Mouse (Mus musculus) forebrain, postnatal 0 days (tissue): ENCODE measurements around the gene Myh6. TPM values are rescaled to one million over a fixed set of nuclear protein-coding genes. Genes with fewer than 3 reads are reported as not detected.
A peak's percentile ranks its signal among the peaks of the same experiment; 100 is the strongest.
"Not testable (repeated sequence)": the region's sequence is repeated elsewhere in the genome, so short reads cannot be mapped to it uniquely, and the experiment has no call there.

ENCODE experiments used
- ATAC-seq: fragments of 200-750 bp; cut with Nextera tagmentation; 2 replicates; pipeline ENCODE4 v1.8.0; 2017; ENCODE audit warnings: mild to moderate bottlenecking, moderate library complexity
- DNase-seq: peaks from one replicate; pipeline ENCODE4 v3.0.0-alpha.2; 2015
- H3K27ac ChIP-seq: fragments of 300-500 bp; sonication (generic); 2 replicates; pipeline ENCODE4 v1.5.1; 2014; ENCODE audit warnings: low read depth, mild to moderate bottlenecking, antibody characterized with exemption, low read length, moderate library complexity, mixed read lengths
- H3K27me3 ChIP-seq: fragments of 300-500 bp; sonication (generic); 2 replicates; pipeline ENCODE4 v1.6.1; 2014; ENCODE audit warnings: mild to moderate bottlenecking, low read length, mixed read lengths; ENCODE audit not compliant: insufficient read depth
- H3K36me3 ChIP-seq: fragments of 300-500 bp; sonication (generic); 2 replicates; pipeline ENCODE4 v1.6.1; 2014; ENCODE audit warnings: mild to moderate bottlenecking, moderate library complexity; ENCODE audit not compliant: insufficient read depth
- H3K4me1 ChIP-seq: fragments of 300-500 bp; sonication (generic); 2 replicates; pipeline ENCODE4 v1.6.1; 2014; ENCODE audit warnings: antibody characterized with exemption; ENCODE audit not compliant: insufficient read depth
- H3K4me2 ChIP-seq: fragments of 300-500 bp; sonication (generic); 2 replicates; pipeline ENCODE4 v1.6.1; 2014; ENCODE audit warnings: low read depth, mild to moderate bottlenecking, moderate library complexity
- H3K4me3 ChIP-seq: fragments of 300-500 bp; sonication (generic); 2 replicates; pipeline ENCODE4 v1.5.1; 2014; ENCODE audit warnings: low read depth, low read length, mixed read lengths
- H3K9ac ChIP-seq: fragments of 300-500 bp; sonication (generic); 2 replicates; pipeline ENCODE4 v1.6.1; 2014; ENCODE audit warnings: mild to moderate bottlenecking
- H3K9me3 ChIP-seq: fragments of 300-500 bp; sonication (generic); 2 replicates; pipeline ENCODE4 v1.6.1; 2016; ENCODE audit warnings: low read length
- CTCF ChIP-seq: sonication (generic); IDR thresholded peaks from 2 replicates; pipeline ENCODE4 v1.5.1; 2016; ENCODE audit warnings: antibody characterized with exemption, control low read depth, low read depth
- WGBS: fragments of 180-500 bp; shearing (Covaris S2); extraction: QIAGEN DNeasy Blood & Tissue Kit; methylation state at CpG from one replicate; pipeline ENCODE4 v1.1.7; 2014; 5-methylcytosine and 5-hydroxymethylcytosine counted together
- polyA plus RNA-seq: library from polyadenylated mRNA; unstranded; fragments of >200 nt; fragmentation: Nextera tagmentation; extraction: Ambion mirVana; gene quantifications from 2 replicates; pipeline ENCODE4 v1.2.1, GENCODE M21; 2015
- total RNA-seq: library from RNA; depleted of rRNA; stranded (reverse); fragments of >200 nt; gene quantifications from 2 replicates; pipeline ENCODE4 v1.2.3, GENCODE M21; 2014

Myh6 gene
- total and polyA plus RNA-seq, 2 experiments from 2014 or later = 2.3 to 5.8 TPM

- no peaks in the 10 kb centered on the region for H3K4me1 ChIP-seq
- no peak for ATAC-seq
- H3K4me2 ChIP-seq = no peak overlapping the region
- H3K27ac ChIP-seq = no peak overlapping the region
- no peak for DNase-seq
- no peak overlapping the region for H3K9ac ChIP-seq
- 78% methylated on average over 6 of the region's 6 CpGs for WGBS
- H3K27me3 ChIP-seq = no peaks in the 10 kb centered on the region
- H3K9me3 ChIP-seq = no peaks in the 10 kb centered on the region
- no peaks in the 10 kb centered on the region for H3K36me3 ChIP-seq
- H3K4me3 ChIP-seq = no peak overlapping the region
- no peak for TF ChIP-seq CTCF
These were observed 1.1 kb downstream of the Myh6 start for GRCm38 (mm10) chr14:54965631-54966030.

GRCm38 (mm10) chr14:54965044-54965443 is 1.7 kb downstream of the Myh6 start:
- Histone ChIP-seq H3K9ac (no peak overlapping the region), H3K36me3 (no peaks in the 10 kb centered on the region), H3K4me2 (no peak overlapping the region), H3K4me1 (no peaks in the 10 kb centered on the region), H3K4me3 (no peak overlapping the region), H3K27ac (no peak overlapping the region), H3K27me3 (no peaks in the 10 kb centered on the region), H3K9me3 (no peaks in the 10 kb centered on the region)
- TF ChIP-seq CTCF = no peak
- DNase-seq (no peak), ATAC-seq (no peak)
- 84% methylated on average over 15 of the region's 15 CpGs for WGBS

- H3K9me3 ChIP-seq = no peaks in the 10 kb centered on the region
- H3K36me3 ChIP-seq = no peaks in the 10 kb centered on the region
- no peak overlapping the region for H3K4me3 ChIP-seq
- ATAC-seq (no peak), DNase-seq (no peak)
- no peaks in the 10 kb centered on the region for H3K27me3 ChIP-seq
- no peaks in the 10 kb centered on the region for H3K4me1 ChIP-seq
- 89% methylated on average over 11 of the region's 11 CpGs for WGBS
- H3K27ac ChIP-seq = no peak overlapping the region
- no peak for TF ChIP-seq CTCF
- no peak overlapping the region for H3K4me2 ChIP-seq
- no peak overlapping the region for H3K9ac ChIP-seq
These were observed 3.0 kb downstream of the Myh6 start for GRCm38 (mm10) chr14:54963727-54964126.

GRCm38 (mm10) chr14:54962714-54963113 is 4.0 kb downstream of the Myh6 start:
- no peak for TF ChIP-seq CTCF
- Histone ChIP-seq H3K4me2 (no peak overlapping the region), H3K9ac (no peak overlapping the region), H3K9me3 (no peaks in the 10 kb centered on the region), H3K4me3 (no peak overlapping the region), H3K4me1 (no peaks in the 10 kb centered on the region), H3K27me3 (no peaks in the 10 kb centered on the region), H3K27ac (no peak overlapping the region), H3K36me3 (no peaks in the 10 kb centered on the region)
- ATAC-seq (no peak), DNase-seq (no peak)
- WGBS = 90% methylated on average over 7 of the region's 7 CpGs

- ATAC-seq (no peak), DNase-seq (no peak)
- H3K4me2 ChIP-seq = no peak overlapping the region
- TF ChIP-seq CTCF = no peak
- H3K9ac ChIP-seq = no peak overlapping the region
- 83% methylated on average over 5 of the region's 5 CpGs for WGBS
- no peaks in the 10 kb centered on the region for H3K36me3 ChIP-seq
- H3K4me1 ChIP-seq = no peaks in the 10 kb centered on the region
- H3K27ac ChIP-seq = no peak overlapping the region
- no peaks in the 10 kb centered on the region for H3K9me3 ChIP-seq
- H3K27me3 ChIP-seq = no peaks in the 10 kb centered on the region
- H3K4me3 ChIP-seq = no peak overlapping the region
These were observed 5.2 kb downstream of the Myh6 start for GRCm38 (mm10) chr14:54961487-54961886.

DNA sequence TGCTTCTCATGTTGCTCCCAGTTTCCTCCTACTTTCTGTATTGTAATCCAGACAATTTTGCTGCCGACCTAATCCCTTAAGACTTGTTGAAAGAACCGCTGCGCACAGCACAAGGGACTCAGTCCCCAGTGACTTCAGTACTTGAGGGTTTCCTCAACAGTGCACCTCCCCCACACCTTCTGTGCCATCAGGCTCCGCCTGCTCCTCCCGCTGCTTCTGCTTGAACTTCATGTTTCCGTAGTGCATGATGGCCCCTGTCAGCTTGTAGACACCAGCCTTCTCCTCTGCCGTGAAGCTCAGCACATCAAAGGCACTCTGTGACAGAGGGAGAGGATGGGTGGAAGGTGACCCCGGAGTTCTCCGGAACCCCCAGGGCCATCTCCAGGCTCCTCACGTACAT is 6.0 kb downstream of the Myh6 start:
- Histone ChIP-seq H3K36me3 (no peaks in the 10 kb centered on the region), H3K4me3 (no peak overlapping the region), H3K27me3 (no peaks in the 10 kb centered on the region), H3K27ac (no peak overlapping the region), H3K9ac (no peak overlapping the region), H3K4me1 (no peaks in the 10 kb centered on the region), H3K9me3 (no peaks in the 10 kb centered on the region), H3K4me2 (no peak overlapping the region)
- 70% methylated on average over 10 of the region's 10 CpGs for WGBS
- DNase-seq (peak; percentile 3), ATAC-seq (no peak)
- no peak for TF ChIP-seq CTCF

- not testable (repeated sequence) for ATAC-seq
These were observed 6.7 kb downstream of the Myh6 start for GRCm38 (mm10) chr14:54959853-54960613.

More at GRCm38 (mm10) chr14:54959853-54960613, 6.7 kb downstream of the Myh6 start:
- not testable (repeated sequence) for H3K36me3 ChIP-seq, DNase-seq, H3K27me3 ChIP-seq, H3K9me3 ChIP-seq, H3K9ac ChIP-seq, H3K27ac ChIP-seq, H3K4me1 ChIP-seq, H3K4me3 ChIP-seq, H3K4me2 ChIP-seq
- 96% methylated on average over 12 of the region's 12 CpGs for WGBS
